Mouse (Mus musculus): ENCODE measurements at regions not wholly inside any gene's neighbourhood (a gene's known extent, or its start where the extent isn't known, plus 50 kb on each side); places are given as distances from the start of the nearest gene placed in this dataset.

DNA sequence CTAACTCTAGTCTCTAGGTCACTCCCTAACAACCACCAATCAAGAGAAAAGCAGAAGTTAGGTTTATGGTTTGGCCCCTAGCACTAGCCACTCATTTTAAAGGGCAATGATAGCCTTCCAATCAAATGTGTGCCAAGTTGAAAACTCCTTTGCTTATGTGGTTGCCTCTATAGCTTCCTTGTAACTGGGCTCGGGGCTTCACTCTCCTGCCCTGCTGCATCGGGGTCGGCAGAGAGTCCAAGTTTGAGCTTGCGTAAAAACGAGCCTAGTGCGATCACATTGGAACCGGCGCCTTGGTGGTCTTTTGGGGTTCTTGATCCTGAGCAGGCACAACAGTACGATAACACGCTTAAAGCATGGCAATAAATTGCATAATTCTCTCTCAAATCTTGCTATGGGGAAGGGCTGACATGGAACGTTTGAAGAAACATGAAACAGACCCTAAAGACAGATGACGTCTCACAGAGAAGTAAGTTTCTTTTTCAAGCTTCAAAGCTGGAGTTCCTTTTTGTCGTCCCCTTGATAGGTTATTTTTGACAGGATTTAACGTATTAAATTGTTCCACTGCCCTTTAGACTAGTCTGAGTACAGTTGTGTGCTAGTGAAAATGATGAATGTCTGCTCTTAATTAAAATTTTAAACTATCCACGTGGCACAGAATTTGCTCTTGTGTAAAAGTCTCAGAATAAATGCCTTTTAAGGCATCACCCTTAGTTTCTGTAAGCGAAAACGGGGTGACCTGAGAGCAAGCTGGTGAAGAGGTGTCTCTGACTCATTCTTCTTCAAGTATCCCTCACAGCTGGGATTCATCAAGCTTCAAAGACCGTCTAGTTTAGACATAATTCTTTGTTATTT, 52.0 kb downstream of the 4930426L09Rik start:
- DNase-seq (ENCODE audit: low read depth), result no peak

DNA sequence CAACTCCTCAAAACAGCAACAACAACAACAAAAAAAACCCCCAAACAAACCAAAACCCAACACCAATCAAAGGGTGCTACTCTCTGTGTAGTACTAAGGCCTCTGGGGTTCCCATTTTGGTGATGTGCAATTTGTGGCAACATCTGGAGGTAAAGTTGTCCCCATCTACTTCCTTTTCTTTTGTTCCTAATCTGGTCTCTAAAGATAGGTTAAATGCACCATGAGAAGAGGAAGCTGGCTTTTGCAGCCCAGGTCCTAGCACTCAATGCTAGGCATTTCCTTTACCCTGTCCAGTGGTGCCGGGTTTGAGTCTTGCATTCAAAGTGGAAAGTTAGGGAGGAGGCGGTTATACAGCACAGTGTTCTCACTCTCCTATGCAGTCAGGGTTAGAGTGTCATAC, 57.4 kb downstream of the 4930426L09Rik start:
- DNase-seq (ENCODE audit: low read depth), result peak; percentile 28

DNA sequence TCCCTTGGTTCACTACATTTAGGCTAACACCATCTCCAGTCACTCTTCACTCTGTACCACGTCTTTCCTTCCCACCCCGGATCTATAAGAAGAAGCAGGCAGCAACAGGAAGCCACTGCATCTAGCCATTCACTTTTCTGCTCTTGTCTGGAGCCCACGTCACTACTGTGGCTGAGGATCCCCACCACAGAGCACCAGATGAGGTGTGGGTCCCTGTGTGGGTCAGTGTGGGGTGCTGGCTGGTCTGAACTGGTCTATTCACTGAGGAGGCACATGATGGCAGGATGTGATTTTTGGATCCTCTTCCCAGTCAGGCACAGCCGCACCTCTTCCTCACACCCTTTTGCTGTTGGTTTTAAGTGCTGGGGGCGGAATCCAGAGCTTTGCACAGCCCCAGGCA, 59.7 kb downstream of the 4930426L09Rik start:
- DNase-seq (ENCODE audit: low read depth), result no peak

DNA sequence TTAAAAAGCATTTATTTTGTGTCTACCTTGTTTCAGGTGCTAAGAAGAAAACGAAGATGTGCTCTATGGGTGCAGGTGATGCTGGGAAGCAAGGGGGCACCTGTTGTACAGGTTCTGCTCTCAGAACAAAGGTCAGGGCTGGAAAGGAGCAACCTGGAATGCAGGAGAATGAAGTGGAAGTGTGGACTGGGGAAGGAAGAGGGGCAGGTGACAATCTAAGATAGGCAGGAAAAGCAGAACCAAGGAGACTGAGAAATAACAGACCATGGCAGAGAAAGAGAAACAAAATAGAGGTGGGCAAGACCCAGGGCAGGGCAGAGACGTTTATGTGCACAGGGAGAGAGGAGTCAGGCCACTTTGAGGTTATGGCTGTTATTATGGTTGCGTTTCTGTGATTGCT, 60.6 kb downstream of the 4930426L09Rik start:
- no peak for DNase-seq (ENCODE audit: low read depth)

DNA sequence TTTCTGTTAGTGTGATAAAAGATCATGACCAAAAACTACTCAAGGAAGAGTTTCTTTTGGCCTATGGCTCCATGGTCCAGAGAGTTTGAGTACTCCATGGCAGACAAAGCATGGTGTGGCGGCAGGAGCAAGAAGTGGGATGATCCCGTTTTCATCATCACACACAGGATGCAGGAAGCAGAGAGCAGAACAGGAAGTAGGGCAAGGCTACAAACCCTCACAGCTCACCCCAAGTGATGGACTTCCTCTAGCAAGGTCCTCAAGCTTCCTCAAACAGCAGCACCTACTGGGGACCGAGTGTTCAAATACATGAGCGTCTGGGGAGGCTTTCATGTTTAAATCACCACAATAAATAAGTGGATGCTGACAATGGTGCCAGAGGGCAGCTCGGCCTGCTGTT, 61.1 kb downstream of the 4930426L09Rik start:
- no peak for DNase-seq (ENCODE audit: low read depth)

DNA sequence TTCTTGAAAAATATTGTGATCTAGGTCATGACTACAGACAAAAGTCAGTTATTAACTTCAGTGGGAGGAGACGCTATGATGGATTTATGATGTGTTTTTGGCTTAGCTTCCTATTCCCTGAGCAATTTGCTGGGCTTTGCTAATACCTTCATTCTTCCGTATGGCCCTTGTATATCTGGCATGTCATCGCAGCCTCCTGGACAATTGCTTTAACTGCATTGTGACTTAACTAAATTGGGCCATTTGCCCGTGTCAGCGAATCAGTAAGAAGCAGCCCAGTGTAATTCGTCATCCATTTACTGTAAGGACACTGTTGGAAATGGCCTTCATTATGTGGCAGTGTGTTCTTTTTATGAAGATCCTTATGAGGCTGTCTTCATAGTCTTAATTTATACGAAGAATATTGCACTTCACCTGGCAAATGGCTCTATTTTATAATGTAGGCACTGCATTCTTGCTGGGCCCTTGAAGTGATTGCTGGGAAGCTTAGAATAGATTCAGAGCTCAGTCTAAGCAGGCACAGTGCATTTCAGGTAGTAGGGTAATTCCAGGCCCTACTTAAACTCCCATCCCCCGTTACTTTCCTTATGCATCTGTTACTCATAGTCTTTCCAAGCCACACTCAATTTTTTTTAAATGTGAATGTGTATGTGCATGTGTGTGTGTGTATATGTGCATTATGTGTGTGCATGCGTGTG, 62.2 kb downstream of the 4930426L09Rik start:
- no peak for DNase-seq (ENCODE audit: low read depth)

DNA sequence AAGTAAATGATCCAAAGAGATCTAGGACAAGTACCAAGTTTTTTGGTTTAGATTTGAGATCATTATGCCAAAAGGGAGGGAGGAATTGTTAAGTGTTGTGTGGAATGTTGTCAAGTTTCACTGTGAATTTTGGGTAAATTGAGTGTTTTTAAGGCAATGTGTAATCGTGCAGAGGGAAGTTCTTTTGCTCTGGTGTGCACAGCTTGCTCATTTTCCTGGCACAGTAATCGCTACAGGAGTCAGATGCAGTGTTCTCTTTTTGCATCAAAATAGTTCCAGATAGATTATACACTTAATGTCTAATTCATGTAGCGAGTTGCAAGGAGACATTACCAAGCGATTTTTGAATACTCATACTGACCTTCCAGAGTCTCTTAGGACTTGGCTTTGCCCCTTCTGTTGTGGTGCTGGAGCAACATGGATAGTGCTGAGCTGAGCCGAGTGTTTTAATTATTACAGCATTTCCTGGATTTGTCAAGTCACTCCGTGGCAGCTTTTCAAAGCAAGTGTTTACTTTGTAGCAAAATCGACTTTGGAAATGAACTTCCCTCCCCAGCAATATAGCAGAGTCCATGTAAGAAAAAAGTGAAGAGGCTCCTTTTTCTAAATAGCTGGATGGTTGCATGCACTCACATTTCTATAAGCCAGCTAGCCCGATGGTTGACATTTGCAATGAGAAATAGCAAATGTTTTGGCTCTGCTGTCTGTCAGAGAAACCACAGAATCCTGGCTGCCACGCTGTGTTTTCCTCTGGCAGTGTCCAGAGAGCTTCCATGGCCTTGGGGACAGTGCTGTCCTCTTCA, 66.6 kb downstream of the 4930426L09Rik start:
- DNase-seq (ENCODE audit: low read depth), result no peak

DNA sequence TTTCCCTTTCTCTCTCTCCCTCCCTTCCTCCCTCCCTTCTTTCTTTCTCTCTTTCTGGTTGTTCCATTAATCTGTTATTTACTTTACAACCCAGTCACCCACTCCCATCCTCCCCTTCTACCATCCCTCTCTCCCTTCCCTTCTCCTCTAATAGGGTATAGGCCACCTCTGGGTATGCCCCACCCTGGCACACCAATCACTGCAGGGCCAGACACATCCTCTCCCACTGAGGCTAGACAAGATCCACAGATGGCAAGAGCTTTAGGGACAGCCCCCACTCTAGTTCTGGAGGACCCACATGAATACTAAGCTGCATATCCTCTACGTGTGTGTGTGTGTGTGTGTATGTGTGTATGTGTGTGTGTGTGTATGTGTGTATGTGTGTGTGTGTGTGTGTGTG, 67.4 kb downstream of the 4930426L09Rik start:
- DNase-seq (ENCODE audit: low read depth), result no peak

DNA sequence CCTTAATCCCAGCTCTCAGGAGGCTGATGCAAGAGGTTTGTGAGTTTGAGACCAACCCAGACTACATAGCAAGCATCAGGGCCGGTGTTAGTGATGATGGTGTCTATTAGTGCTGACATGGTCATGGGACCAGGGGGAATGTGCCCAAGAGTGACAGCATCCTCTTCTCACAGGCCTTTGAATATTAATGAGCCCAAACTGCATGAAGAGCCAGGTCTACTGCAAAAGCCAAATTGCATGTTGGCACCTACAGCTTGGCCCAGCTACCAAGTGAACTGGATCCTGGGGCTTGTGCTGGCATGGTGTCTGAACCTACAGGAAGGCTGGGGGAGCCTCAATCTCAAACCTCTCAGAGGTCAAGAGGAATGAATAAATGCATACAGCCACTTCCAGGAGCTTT, 70.0 kb downstream of the 4930426L09Rik start:
- no peak for DNase-seq (ENCODE audit: low read depth)

DNA sequence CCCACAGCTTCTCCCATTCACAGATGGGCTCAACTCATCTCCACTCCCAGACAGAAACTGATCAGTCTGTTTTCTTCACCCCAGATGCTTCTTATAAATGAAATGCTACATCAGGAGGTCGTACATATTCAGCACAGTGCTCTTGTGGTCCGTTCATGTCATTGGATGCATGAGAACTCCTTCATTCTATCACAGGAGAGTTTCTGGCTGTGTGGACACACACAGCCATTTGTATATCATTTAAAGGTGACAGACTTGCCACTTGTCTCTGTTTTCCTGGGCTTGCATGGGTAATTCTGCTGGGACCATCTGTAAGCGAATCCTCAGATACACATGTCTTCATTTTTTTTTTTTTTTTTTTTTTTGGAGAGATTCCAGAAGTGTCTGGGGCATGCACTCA, 85.7 kb downstream of the 4930426L09Rik start:
- no peak for DNase-seq (ENCODE audit: low read depth)

DNA sequence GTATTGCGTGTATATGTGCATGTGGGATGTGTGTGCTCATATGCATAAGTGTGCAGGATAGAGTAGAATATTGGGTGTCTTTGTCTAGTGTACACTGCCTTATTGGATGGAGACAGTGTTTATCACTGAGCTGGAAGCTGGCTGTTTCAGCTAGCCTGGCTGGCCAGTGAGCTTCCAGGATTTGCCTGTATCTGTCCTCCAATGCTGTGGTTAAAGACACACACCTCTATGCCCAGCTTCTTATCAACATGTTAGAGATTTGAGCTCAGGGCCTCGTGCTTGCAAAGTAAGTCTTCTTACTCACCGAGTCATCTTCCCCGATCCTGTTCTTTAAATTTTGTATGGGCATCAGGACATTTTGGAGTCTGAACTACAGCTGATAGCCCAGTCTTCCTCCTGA, 87.0 kb downstream of the 4930426L09Rik start:
- DNase-seq (ENCODE audit: low read depth), result no peak

DNA sequence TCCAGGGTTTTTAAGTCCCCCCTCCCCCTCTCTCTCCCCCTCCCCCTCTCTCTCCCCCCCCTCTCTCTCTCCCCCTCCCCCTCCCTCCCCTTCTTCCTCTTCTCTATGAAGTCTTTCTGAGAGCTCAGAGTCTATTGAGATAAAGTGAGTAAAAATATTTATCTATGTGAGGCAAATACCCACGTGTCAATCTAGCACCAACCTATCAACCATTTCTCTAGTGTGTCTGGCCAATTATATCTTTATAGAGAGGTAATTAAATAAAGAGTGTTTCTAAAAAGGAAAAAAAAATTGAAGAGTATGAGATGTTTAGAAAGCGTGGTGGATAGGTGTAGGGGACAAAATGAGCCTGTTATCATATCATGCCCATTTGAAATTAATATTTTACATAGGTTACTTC, 88.0 kb downstream of the 4930426L09Rik start:
- no peak for DNase-seq (ENCODE audit: low read depth)

DNA sequence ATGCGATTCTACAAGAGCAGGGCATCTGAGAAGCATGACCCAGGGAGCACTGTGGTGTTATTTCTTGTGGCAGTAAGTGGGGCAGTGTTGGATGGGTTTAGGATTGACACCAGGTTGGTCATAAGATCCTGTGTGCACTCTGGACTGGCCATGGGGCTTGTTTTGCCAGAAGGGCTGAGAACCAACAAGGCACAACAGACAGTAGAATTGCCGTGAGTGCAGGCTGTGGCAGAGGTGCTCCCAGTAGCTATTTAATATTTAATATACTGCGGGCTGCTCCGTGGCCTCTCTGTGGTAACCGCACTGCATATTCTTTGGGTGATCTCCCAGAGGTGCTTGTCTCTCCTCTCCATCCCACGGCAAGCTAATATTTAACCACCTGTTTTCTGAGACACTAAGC, 88.5 kb downstream of the 4930426L09Rik start:
- DNase-seq (ENCODE audit: low read depth), result no peak

DNA sequence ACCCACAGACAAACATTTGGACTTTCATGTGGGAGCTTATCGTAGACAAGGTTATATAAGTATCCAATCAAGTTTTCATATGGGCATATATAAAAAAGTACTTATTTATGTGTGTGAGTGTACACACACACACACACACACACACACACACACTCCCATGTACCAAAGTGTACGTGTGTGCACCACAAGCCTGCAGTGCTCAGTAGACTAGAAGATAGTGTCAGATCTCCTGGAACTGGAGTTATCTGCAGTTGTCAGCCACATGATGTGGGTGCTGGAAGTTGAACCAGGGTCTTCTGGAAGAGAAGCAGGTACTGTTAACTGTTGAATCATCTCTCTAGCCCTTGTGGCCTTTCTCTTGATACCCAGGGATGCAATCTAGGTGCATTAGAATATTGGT, 99.7 kb upstream of the Armc3 start:
- DNase-seq (ENCODE audit: low read depth), result no peak

DNA sequence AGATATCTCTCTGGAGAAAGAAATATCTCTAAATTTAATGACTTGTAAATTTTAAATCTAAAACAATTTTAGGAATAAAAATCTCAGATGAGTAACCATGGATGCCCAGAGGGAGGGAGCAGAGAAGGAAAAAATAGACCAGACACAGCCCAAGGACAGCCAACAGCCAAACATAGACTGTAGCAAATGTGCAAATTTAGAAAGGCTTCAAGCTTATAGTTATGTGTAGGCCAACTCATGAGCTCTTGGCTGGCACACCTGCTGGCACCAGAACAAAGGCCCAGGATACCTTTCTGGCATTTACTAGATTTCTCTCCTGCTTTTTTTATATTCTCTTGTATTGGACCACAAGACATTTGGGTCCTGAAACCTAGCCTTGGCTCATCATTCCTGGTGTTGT, 90.3 kb upstream of the Armc3 start:
- no peak for DNase-seq (ENCODE audit: low read depth)

DNA sequence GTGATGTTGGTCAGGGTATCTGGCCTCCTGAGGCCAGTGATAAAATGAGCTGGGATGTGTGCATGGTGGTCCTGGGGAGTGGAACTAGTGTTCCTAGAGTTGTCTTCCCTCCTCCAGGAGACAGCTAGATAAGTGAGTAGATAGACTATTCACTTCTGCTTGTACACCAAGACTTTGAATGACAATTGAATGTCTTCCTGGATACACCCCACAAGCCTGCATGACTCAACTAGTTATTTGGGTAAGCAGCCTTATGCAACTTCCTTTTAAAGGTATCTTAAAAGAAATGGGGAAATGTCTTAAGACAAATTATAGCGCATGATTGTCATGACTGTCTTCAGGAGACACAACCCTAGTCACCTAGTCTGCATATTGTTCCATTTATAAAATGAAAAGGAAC, 79.2 kb upstream of the Armc3 start:
- DNase-seq (ENCODE audit: low read depth), result peak; percentile 33

DNA sequence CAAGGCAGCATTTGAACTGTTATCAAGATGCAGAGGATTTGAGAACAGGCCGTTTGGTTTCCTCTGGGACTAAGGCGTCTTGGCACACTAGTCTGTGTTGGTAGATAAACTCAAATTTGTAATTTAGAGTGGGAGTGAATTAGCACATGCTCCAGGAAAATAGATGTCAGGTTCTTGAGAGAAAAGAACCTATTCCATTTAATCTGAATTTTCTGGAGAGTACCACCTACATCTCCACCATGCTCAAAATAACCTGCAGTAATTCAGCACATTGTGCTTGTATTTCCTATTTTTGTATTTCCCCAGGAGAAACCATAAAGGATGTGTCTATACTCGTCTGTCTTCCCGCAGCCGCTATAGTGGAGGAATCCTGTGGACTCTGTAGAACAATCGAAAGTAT, 66.2 kb upstream of the Armc3 start:
- DNase-seq (ENCODE audit: low read depth), result no peak

DNA sequence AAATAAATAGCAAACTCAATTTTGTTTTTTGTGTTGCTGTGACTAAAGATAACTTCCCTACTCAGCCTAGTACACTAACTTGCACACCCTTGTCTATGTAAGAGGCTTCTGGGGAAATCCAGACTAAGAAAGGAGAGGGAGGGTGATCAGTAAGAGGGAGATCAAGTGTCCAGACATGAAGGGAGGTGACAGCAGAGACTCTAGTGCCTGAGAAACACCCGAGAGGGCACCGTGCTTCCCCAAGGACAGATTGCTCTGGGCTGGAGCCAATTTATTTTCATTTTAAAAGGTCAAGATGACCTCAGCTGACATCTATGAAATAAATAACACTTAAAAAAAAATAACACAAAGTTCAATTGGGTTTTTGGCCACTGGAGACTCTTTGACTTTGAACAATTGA, 56.5 kb upstream of the Armc3 start:
- DNase-seq (ENCODE audit: low read depth), result no peak

DNA sequence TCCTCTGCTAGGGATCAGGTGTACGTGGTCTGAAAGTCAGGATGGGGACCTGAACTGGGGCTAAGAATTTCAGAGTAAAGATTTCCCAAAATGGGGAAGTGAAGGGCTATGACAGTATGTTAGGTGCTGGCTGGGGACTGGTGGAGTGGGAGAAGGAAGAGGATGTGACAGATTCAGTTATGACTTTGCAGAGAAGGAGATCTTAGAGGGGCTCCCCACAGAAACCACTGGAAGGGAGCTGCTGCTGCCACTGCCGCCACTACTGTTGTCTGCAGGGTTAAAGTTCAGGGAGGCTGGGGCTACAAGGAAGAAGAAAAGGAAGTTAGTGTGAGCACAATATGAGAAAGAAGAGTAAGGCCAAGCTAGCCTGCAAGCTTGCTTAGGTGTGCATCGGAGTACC, 53.7 kb upstream of the Armc3 start:
- peak; percentile 20 for DNase-seq (ENCODE audit: low read depth)

DNA sequence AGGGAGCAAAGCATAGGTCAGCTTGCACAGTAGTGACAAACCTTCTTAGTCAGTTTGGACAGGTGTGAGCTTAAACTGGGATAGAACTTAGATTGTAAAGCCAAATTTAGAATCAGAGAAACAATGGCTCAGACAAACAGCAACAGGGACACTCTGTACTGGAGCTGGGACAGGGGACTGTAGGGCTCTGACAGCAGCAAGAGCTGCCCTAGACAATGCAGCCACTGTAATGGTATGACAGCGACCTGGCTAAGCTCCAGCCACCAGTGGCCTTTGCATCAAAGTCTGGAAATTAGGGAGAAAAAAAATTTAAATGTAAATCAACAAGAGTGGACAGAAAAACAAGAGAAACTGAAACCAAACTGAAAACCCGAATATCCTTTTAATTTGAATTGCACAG, 53.2 kb upstream of the Armc3 start:
- no peak for DNase-seq (ENCODE audit: low read depth)

DNA sequence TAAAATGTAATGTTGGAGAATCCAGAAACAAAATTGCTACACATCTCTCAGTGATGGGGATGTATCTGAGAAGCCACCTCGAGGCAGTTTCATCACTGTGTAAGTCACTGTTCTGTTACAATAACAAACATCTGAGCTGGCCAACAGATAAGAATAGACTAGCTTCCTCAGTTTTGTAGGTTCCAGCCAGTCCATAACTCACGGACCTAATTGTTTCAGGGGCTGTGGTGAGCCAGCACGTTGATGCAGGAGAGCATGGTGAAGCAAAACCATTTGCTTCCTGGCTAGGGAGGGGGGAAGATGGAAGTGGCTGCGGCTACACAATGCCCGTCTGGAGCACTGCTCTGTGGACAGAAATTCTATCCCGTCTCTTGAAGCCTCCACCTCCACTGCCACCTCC, 52.8 kb upstream of the Armc3 start:
- DNase-seq (ENCODE audit: low read depth), result no peak

DNA sequence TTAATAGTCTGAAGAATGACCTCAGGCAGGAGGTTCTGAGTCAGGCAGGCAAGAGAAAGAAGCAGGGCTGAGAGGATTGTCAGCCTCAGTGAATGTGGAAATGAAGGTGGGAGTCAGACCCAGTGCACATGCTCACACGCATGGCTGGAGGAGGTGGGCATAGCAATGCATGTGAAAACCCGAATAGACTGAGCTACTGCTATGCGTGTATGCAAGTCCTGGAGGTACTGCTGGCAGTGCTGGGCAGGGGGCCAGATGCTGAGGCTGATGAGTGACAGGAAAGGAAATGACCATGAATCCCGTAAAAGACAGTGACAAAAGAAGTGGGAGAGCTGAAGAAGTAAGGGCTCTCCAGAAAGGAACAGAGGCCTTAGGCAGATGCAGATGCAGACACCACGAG, 50.3 kb upstream of the Armc3 start:
- no peak for DNase-seq (ENCODE audit: low read depth)

Measured in c-Kit-positive CD71-negative TER-119-negative erythroid progenitor cells, embryonic 14.5 days (primary cell).